Mouse (Mus musculus) MEL (cell line): Measurements from ENCODE around the gene Atg9b.

ENCODE experiments used
- CHD1 ChIP-seq: IDR thresholded peaks from 2 replicates; pipeline ENCODE4 v1.6.1; 2012; ENCODE audit warnings: low read depth, mild to moderate bottlenecking, inconsistent platforms, low read length, improper control_type of control experiment
- CTCF ChIP-seq, 3 experiments: IDR thresholded peaks in 2 of 3; conservative IDR thresholded peaks in 1 of 3; 2 replicates each; pipeline ENCODE4 v1.5.1; 2011 to 2012; ENCODE audit warnings: low read length in 3 of 3, low read depth in 2 of 3, mild to moderate bottlenecking in 2 of 3, improper control_type of control experiment in 1 of 3, inconsistent platforms in 1 of 3, mixed read lengths in 1 of 3, moderate library complexity in 1 of 3; ENCODE audit not compliant: control insufficient read depth in 1 of 3, insufficient read depth in 1 of 3, poor library complexity in 1 of 3, severe bottlenecking in 1 of 3
- KAT2A ChIP-seq: conservative IDR thresholded peaks from 2 replicates; pipeline ENCODE4 v1.6.1; 2012; ENCODE audit warnings: low read depth, low read length, improper control_type of control experiment, inconsistent platforms
- MAX ChIP-seq: IDR thresholded peaks from 2 replicates; pipeline ENCODE4 v1.6.1; 2011; ENCODE audit warnings: low read length, improper control_type of control experiment
- MYB ChIP-seq: IDR thresholded peaks from 2 replicates; pipeline ENCODE4 v1.6.1; 2011; ENCODE audit warnings: mild to moderate bottlenecking, low read depth, low read length, improper control_type of control experiment
- NELFE ChIP-seq: IDR thresholded peaks from 2 replicates; pipeline ENCODE4 v1.6.1; 2011; ENCODE audit warnings: low read depth, low read length, improper control_type of control experiment
- SMC3 ChIP-seq: IDR thresholded peaks from 2 replicates; pipeline ENCODE4 v1.6.1; 2011; ENCODE audit warnings: low read depth, low read length, improper control_type of control experiment

- no peak for TF ChIP-seq MAX
- no peak for TF ChIP-seq KAT2A
- no peak for TF ChIP-seq MYB
- no peak for TF ChIP-seq SMC3
- no peak for TF ChIP-seq CTCF (IDR thresholded peaks at IDR 0.05 in 2 of 3, conservative IDR thresholded peaks at IDR 0.05 in 1 of 3; ENCODE audit: control insufficient read depth in 1 of 3, insufficient read depth in 1 of 3, low read depth in 2 of 3, low read length in 3 of 3, poor library complexity in 1 of 3, severe bottlenecking in 1 of 3)
- TF ChIP-seq NELFE = no peak
- no peak for TF ChIP-seq CHD1
Measured at GRCm38 (mm10) chr5:24337366-24337765, 54.6 kb downstream of the Atg9b start.
